Mouse (Mus musculus) gastrocnemius, postnatal 10 days (tissue): ENCODE data around the gene Cck. TPM values are rescaled to one million over a fixed set of nuclear protein-coding genes. Genes with fewer than 3 reads are reported as not detected.
A peak's percentile ranks its signal among the peaks of the same experiment; 100 is the strongest.
"Not testable (repeated sequence)": the region's sequence is repeated elsewhere in the genome, so short reads cannot be mapped to it uniquely, and the experiment has no call there.

Experiments used
- DNase-seq: peaks from one replicate; pipeline ENCODE4 v3.0.0; 2021; ENCODE audit warnings: mixed read lengths
- total RNA-seq, 2 experiments: library from RNA; stranded (reverse); gene quantifications; 2 replicates each; pipeline ENCODE4 v1.2.3; 2021

The Cck gene
- total RNA-seq, 2 experiments from 2014 or later = 3.4 to 3.5 TPM

- no peak for DNase-seq
Measured at GRCm38 (mm10) chr9:121459950-121460349, 35.5 kb downstream of the Cck start.

DNA sequence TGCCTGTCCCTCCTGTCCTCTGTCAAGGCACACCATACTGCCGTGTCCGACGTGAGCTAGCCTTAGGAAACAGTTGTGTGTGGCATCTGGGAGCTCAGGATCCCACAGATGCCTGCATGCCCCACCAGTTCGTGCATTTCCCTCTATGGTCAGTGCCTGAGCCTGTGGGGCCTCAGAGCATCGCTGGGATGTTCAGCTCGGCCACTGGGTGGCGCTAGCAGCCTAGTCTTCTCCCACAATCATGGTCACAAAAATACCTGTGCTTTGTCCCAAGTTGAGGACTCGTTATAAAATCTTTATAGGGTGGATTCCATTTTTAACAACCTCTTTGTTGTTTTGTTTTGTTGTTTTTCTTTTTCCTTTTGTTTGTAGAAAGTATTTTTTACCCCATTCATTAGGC lies 37.0 kb downstream of the Cck start:
- DNase-seq = peak; percentile 68

DNA sequence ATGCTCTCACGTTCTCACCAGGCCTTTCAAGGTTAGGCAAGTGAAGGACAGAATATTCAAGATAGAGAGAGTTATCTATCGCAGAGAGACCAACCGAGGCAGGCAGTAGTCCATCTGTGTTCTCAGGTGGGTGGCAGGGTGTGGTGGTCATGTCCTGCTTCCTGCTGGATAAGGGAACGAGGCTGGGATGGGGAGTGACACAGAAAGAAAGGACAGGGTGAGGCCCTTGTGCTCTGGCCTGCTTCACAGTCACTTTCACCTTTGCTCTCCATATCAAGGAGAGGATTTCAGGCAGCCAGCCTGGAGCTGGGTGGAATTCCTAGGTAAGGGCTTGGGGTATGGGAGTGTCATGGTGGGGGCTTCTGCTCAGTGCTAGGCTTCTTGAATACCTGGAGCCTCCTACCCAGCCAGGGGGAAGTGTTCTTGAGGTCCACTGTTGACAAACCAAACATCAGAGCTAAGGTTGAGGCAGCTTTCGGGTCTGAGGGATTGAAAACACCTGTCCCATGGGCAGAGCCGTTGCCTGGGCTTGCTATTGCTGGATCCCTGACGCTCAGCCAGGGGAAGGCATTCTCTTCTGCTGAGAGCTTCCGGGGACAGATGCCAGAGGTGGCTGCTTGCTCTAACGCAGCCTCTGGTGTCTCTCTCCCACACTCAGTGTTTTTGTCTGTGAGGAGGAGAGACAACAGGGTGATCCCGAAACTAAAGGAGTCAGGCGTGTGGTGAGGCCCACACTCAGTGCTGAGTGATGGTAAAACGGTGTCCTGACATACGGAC lies 38.6 kb downstream of the Cck start:
- no peak for DNase-seq

GRCm38 (mm10) chr9:121454891-121455290 lies 40.6 kb downstream of the Cck start:
- no peak for DNase-seq

GRCm38 (mm10) chr9:121452342-121452942 lies 43.1 kb downstream of the Cck start:
- not testable (repeated sequence) for DNase-seq

- DNase-seq = no peak
Measured at GRCm38 (mm10) chr9:121446431-121446831, 49.1 kb downstream of the Cck start.

GRCm38 (mm10) chr9:121445364-121445763 lies 50.1 kb downstream of the Cck start:
- peak; percentile 29 for DNase-seq

- DNase-seq = no peak
Measured at GRCm38 (mm10) chr9:121444367-121444707, 51.2 kb downstream of the Cck start.

GRCm38 (mm10) chr9:121443696-121444366 lies 51.7 kb downstream of the Cck start:
- DNase-seq = no peak

DNA sequence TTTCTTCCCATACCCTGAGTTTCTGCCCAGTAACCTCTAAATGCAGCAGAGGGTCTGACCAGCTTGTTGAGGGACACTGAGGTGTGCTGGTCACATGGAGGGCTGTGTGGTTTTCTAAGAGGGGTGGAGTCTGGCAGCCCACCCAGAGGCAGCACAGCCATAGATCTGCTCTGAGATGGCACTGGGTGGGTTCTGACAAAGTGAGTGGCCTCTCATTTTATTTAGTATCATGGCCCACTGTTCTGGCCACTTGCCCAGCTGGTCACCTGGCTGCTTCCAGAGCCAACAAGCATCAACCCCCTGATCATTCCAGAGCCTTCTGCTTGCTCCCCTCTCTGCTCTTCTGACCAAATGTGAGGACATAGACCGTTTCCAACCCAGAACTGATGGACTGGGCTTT lies 53.3 kb downstream of the Cck start:
- DNase-seq = no peak

Other genes with a start within 250 kb of the Cck start
- gene Ulk4, start 218.5 kb downstream of the Cck start, total RNA-seq = under 1 TPM; 0.80 to 0.97 TPM
- gene Trak1, start 198.2 kb downstream of the Cck start, total RNA-seq = 100 to 1,000 TPM; 203 to 207 TPM
- under 1 TPM in 1 of 2 experiments, not detected in 1; 0.81 TPM for gene Lyzl4, start 146.4 kb upstream of the Cck start, total RNA-seq
- gene Vipr1, start 147.0 kb upstream of the Cck start, total RNA-seq = under 1 TPM; 0.61 to 0.99 TPM
- 1 to 10 TPM; 4.7 to 5.5 TPM for gene Sec22c, start 209.8 kb upstream of the Cck start, total RNA-seq
- 10 to 100 TPM; 80.2 to 85.8 TPM for gene Ss18l2, start 214.6 kb upstream of the Cck start, total RNA-seq
- 10 to 100 TPM; 36.5 to 57.9 TPM for gene Nktr, start 223.5 kb upstream of the Cck start, total RNA-seq